8 mouse cellular contexts compared by ENCODE assay signal in the genomic region with DNA sequence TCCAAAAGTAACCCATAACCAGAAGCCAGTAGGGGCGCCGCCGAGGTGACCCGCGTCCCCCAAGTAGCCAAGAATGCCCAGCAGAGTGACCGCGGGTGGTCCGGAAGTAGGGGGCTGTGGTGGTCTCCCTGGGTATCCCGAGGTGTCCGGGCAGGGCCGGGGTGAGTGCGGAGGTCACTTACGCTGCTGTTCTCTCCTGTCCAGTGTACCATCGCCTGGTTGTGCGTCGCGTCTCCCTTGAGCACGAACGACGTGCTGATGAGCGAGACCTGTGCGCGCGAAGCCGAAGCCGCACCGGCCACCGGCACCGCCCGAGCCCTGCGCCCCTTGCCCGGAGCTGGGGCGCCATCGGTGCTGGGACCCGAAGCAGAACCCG. TPM values are rescaled to one million over a fixed set of nuclear protein-coding genes. Genes with fewer than 3 reads are reported as not detected.
DNase-seq lines count a peak whose midpoint lies in the region; ATAC-seq and TF ChIP-seq lines count a peak whose summit lies in the region.

No protein-coding gene starts in this region.

- 0 out of 2 replicates have a peak, but pooled peaks cover 2% of the 10 kb centered on the region for H3K4me1 ChIP-seq in intestine, postnatal 0 days (replicated peaks; ENCODE audit: control insufficient read depth, insufficient read depth, low read length)
- H3K4me1 ChIP-seq in neural tube, embryonic 11.5 days (ENCODE audit: control insufficient read depth, insufficient read depth, low read length), result peaks cover 4% of the 10 kb centered on the region; the same call in 1 of the 2 replicates

- TF ChIP-seq CTCF in intestine, postnatal 0 days (IDR thresholded peaks at IDR 0.05; ENCODE audit: low read depth), result peak; percentile 17; the same call in 1 of the 2 replicates

- H3K4me3 ChIP-seq in intestine, postnatal 0 days (ENCODE audit: low read depth, low read length), result peak overlapping the region; percentile 74
- peak overlapping the region; percentile 73 for H3K4me3 ChIP-seq in neural tube, embryonic 11.5 days (ENCODE audit: low read depth, low read length)

- H3K9me3 ChIP-seq in intestine, postnatal 0 days (ENCODE audit: control insufficient read depth), result no peaks in the 10 kb centered on the region
- no peaks in the 10 kb centered on the region for H3K9me3 ChIP-seq in neural tube, embryonic 11.5 days (ENCODE audit: control insufficient read depth, low read length)

- H3K4me2 ChIP-seq in intestine, postnatal 0 days (replicated peaks; ENCODE audit: low read depth), result peak overlapping the region; percentile 99
- H3K4me2 ChIP-seq in neural tube, embryonic 11.5 days (ENCODE audit: low read depth), result peak overlapping the region; percentile 100

- H3K36me3 ChIP-seq in intestine, postnatal 0 days (ENCODE audit: control insufficient read depth, insufficient read depth), result no peaks in the 10 kb centered on the region
- no peaks in the 10 kb centered on the region for H3K36me3 ChIP-seq in neural tube, embryonic 11.5 days (ENCODE audit: control insufficient read depth, insufficient read depth, low read length)

- under 1% methylated on average over 36 of the region's 36 CpGs for WGBS in intestine, postnatal 0 days
- WGBS in neural tube, embryonic 11.5 days, result under 1% methylated on average over 36 of the region's 36 CpGs

- 0 out of 2 replicates have a peak, but pooled peaks cover 9% of the 10 kb centered on the region for H3K27me3 ChIP-seq in intestine, postnatal 0 days (replicated peaks; ENCODE audit: control insufficient read depth, insufficient read depth, low read length)
- H3K27me3 ChIP-seq in neural tube, embryonic 11.5 days (ENCODE audit: control insufficient read depth, insufficient read depth, low read length), result peaks cover 7% of the 10 kb centered on the region; the same call in 1 of the 2 replicates

- peak; percentile 7; the same call in 1 of the 2 replicates for ATAC-seq in intestine, postnatal 0 days
- ATAC-seq in neural tube, embryonic 11.5 days (ENCODE audit: insufficient read depth, low FRiP score, low TSS enrichment), result no peak

- H3K9ac ChIP-seq in intestine, postnatal 0 days (ENCODE audit: low read depth, low read length), result peak overlapping the region; percentile 66
- peak overlapping the region; percentile 90 for H3K9ac ChIP-seq in neural tube, embryonic 11.5 days (ENCODE audit: low read length)

- H3K27ac ChIP-seq in intestine, postnatal 0 days (ENCODE audit: low read depth, low read length), result no peak overlapping the region; the same call in 1 of the 2 replicates
- H3K27ac ChIP-seq in neural tube, embryonic 11.5 days (ENCODE audit: low read depth, low read length), result no peak overlapping the region

- DNase-seq in cerebellum, postnatal 25 days, result peak; percentile 13 to 32
- DNase-seq in cerebellum, adult 8-10 months, result no peak
- DNase-seq in right cerebral cortex, postnatal 10 days (ENCODE audit: low spot score in 2 of 2), result peak; percentile 51 to 54
- no peak for DNase-seq in right cerebral cortex, adult 18-20 months
- peak; percentile 54 for DNase-seq in neural tube, embryonic 11.5 days (ENCODE audit: low spot score)
- no peak for DNase-seq in layer of hippocampus, adult 11-12 months (ENCODE audit: low spot score)
- no peak for DNase-seq in natural killer cell, adult 2 months (ENCODE audit: low spot score in 2 of 2)

RNA-seq across cellular contexts. Expression of gene Sorcs2, which starts 0.6 kb away (rescaled TPM):
- 3.5 and 3.7 TPM in 2 replicates for polyA plus RNA-seq in intestine, postnatal 0 days (2015; fragmentation: Nextera tagmentation; extraction: Ambion mirVana)
- polyA plus RNA-seq in neural tube, embryonic 11.5 days (2014; fragmentation: Nextera tagmentation; extraction: Ambion mirVana), result 7.9 and 9.1 TPM in 2 replicates

Comparison
In these comparisons a context has a peak if more than half of its experiments do, and no peak if none do; other contexts are left out.
1. DNase-seq: peak in cerebellum, postnatal 25 days (2 of 2), right cerebral cortex, postnatal 10 days (2 of 2) and neural tube, embryonic 11.5 days (single experiment); none in cerebellum, adult 8-10 months (single experiment), right cerebral cortex, adult 18-20 months (single experiment), layer of hippocampus, adult 11-12 months (single experiment) and natural killer cell, adult 2 months (0 of 2).